Mouse (Mus musculus) heart, embryonic 12.5 days (tissue): ENCODE data around the gene Rnase4. TPM values are rescaled to one million over a fixed set of nuclear protein-coding genes. Genes with fewer than 3 reads are reported as not detected.
A peak's percentile ranks its signal among the peaks of the same experiment; 100 is the strongest.

Experiments
- ATAC-seq: fragments of 200-750 bp; cut with Nextera tagmentation; 2 replicates; pipeline ENCODE4 v1.8.0; 2017; ENCODE audit warnings: moderate TSS enrichment, moderate library complexity; ENCODE audit not compliant: insufficient number of reproducible peaks, low FRiP score
- H3K27ac ChIP-seq: fragments of 300-500 bp; sonication (generic); 2 replicates; pipeline ENCODE4 v1.5.1; 2016; ENCODE audit warnings: mild to moderate bottlenecking, moderate library complexity; ENCODE audit not compliant: poor library complexity, severe bottlenecking
- H3K27me3 ChIP-seq: fragments of 300-500 bp; sonication (generic); replicated peaks from 2 replicates; pipeline ENCODE4 v1.6.1; 2016; ENCODE audit warnings: mild to moderate bottlenecking, moderate library complexity
- H3K36me3 ChIP-seq: fragments of 300-500 bp; sonication (generic); 2 replicates; pipeline ENCODE4 v1.6.1; 2016; ENCODE audit warnings: mild to moderate bottlenecking, moderate library complexity
- H3K4me1 ChIP-seq: fragments of 300-500 bp; sonication (generic); replicated peaks from 2 replicates; pipeline ENCODE4 v1.6.1; 2016; ENCODE audit warnings: mild to moderate bottlenecking
- H3K4me2 ChIP-seq: fragments of 300-500 bp; sonication (generic); 2 replicates; pipeline ENCODE4 v1.6.1; 2016; ENCODE audit warnings: mild to moderate bottlenecking, moderate library complexity
- H3K4me3 ChIP-seq: fragments of 300-500 bp; sonication (generic); 2 replicates; pipeline ENCODE4 v1.5.1; 2016; ENCODE audit warnings: mild to moderate bottlenecking
- H3K9ac ChIP-seq: fragments of 300-500 bp; sonication (generic); 2 replicates; pipeline ENCODE4 v1.6.1; 2016; ENCODE audit warnings: mild to moderate bottlenecking, moderate library complexity
- H3K9me3 ChIP-seq: fragments of 300-500 bp; sonication (generic); replicated peaks from 2 replicates; pipeline ENCODE4 v1.6.1; 2016; ENCODE audit warnings: mild to moderate bottlenecking, moderate library complexity
- WGBS: fragments of 180-500 bp; shearing (Covaris S2); methylation state at CpG from one replicate; pipeline ENCODE4 v1.1.7; 2016; 5-methylcytosine and 5-hydroxymethylcytosine counted together
- polyA plus RNA-seq: library from polyadenylated mRNA; unstranded; fragments of >200 nt; fragmentation: Nextera tagmentation; extraction: Ambion mirVana; gene quantifications from 2 replicates; pipeline ENCODE4 v1.2.1, GENCODE M21; 2016

Rnase4 gene
- polyA plus RNA-seq: 13.7 and 15.0 TPM in 2 replicates

GRCm38 (mm10) chr14:51090921-51091900 lies at the start of gene Rnase4, which contains the start of gene Ang:
Gene Rnase4, plus strand, starts transcription at chr14:51091077.
Gene Ang, plus strand, starts transcription at chr14:51091150.
- H3K9ac ChIP-seq: peak within 1 kb of the TSS; percentile 60
- H3K4me3 ChIP-seq: peak within 1 kb of the TSS; percentile 75
- no peaks in the 10 kb centered on the region for H3K27me3 ChIP-seq
- no peaks in the 10 kb centered on the region for H3K9me3 ChIP-seq
- no peaks in the 10 kb centered on the region for H3K36me3 ChIP-seq
- H3K4me2 ChIP-seq: peak within 1 kb of the TSS; percentile 78
- ATAC-seq: no peak
- peak within 1 kb of the TSS; percentile 80 for H3K27ac ChIP-seq
- 8% methylated on average over 33 of the region's 33 CpGs for WGBS
- peaks cover 4% of the 10 kb centered on the region; the same call in 1 of the 2 replicates for H3K4me1 ChIP-seq

- no peak within 1 kb of the TSS for H3K4me2 ChIP-seq
- no peak within 1 kb of the TSS for H3K9ac ChIP-seq
- 69% methylated on average over 6 of the region's 6 CpGs for WGBS
- H3K27me3 ChIP-seq: no peaks in the 10 kb centered on the region
- no peak for ATAC-seq
- H3K27ac ChIP-seq: no peak within 1 kb of the TSS
- H3K4me1 ChIP-seq: peaks cover 6% of the 10 kb centered on the region
- no peaks in the 10 kb centered on the region for H3K36me3 ChIP-seq
- H3K9me3 ChIP-seq: no peaks in the 10 kb centered on the region
- no peak within 1 kb of the TSS for H3K4me3 ChIP-seq
These were observed 49.1 kb upstream of the Rnase4 start, which contains the start of gene Rnase9 for GRCm38 (mm10) chr14:51041769-51042168. Gene Rnase9, minus strand, starts transcription at chr14:51041869.

- H3K4me1 ChIP-seq: no peaks in the 10 kb centered on the region
- no peaks in the 10 kb centered on the region for H3K36me3 ChIP-seq
- H3K27ac ChIP-seq: no peak overlapping the region
- ATAC-seq: no peak
- H3K4me3 ChIP-seq: no peak overlapping the region
- H3K4me2 ChIP-seq: no peak overlapping the region
- H3K27me3 ChIP-seq: no peaks in the 10 kb centered on the region
- WGBS: 38% methylated on average over 5 of the region's 5 CpGs
- H3K9me3 ChIP-seq: no peaks in the 10 kb centered on the region
- no peak overlapping the region for H3K9ac ChIP-seq
These were observed 43.0 kb upstream of the Rnase4 start for GRCm38 (mm10) chr14:51047846-51048245.

- no peak within 1 kb of the TSS for H3K9ac ChIP-seq
- H3K27me3 ChIP-seq: no peaks in the 10 kb centered on the region
- WGBS: 76% methylated on average over 2 of the region's 2 CpGs
- 0 out of 2 replicates have a peak, but pooled peaks cover 3% of the 10 kb centered on the region for H3K4me1 ChIP-seq
- H3K36me3 ChIP-seq: no peaks in the 10 kb centered on the region
- H3K4me3 ChIP-seq: no peak within 1 kb of the TSS
- no peaks in the 10 kb centered on the region for H3K9me3 ChIP-seq
- ATAC-seq: no peak
- H3K4me2 ChIP-seq: no peak within 1 kb of the TSS
- no peak within 1 kb of the TSS for H3K27ac ChIP-seq
These were observed 40.8 kb upstream of the Rnase4 start, which contains the start of gene Rnase11 for GRCm38 (mm10) chr14:51050063-51050462. Gene Rnase11, minus strand, starts transcription at chr14:51050163.

- Histone ChIP-seq H3K9ac (no peak overlapping the region), H3K4me1 (peaks cover 4% of the 10 kb centered on the region; the same call in 1 of the 2 replicates), H3K27ac (no peak overlapping the region), H3K4me2 (no peak overlapping the region), H3K4me3 (no peak overlapping the region), H3K27me3 (no peaks in the 10 kb centered on the region), H3K9me3 (no peaks in the 10 kb centered on the region), H3K36me3 (no peaks in the 10 kb centered on the region)
- no peak; the same call in 1 of the 2 replicates for ATAC-seq
- 55% methylated on average over 5 of the region's 5 CpGs for WGBS
These were observed 38.9 kb upstream of the Rnase4 start for GRCm38 (mm10) chr14:51051941-51052340.

- no peak for ATAC-seq
- Histone ChIP-seq H3K4me2 (no peak overlapping the region), H3K36me3 (no peaks in the 10 kb centered on the region)
These were observed 37.7 kb upstream of the Rnase4 start for GRCm38 (mm10) chr14:51053176-51053575.

GRCm38 (mm10) chr14:51054243-51055237 lies 36.3 kb upstream of the Rnase4 start:
- Histone ChIP-seq H3K27me3 (no peaks in the 10 kb centered on the region), H3K27ac (no peak overlapping the region), H3K4me2 (no peak overlapping the region), H3K4me3 (no peak overlapping the region), H3K9ac (no peak overlapping the region), H3K9me3 (no peaks in the 10 kb centered on the region), H3K4me1 (peaks cover 13% of the 10 kb centered on the region), H3K36me3 (no peaks in the 10 kb centered on the region)
- 0 out of 2 replicates have a peak, but pooled peaks have one; percentile 4 for ATAC-seq
- 66% methylated on average over 13 of the region's 13 CpGs for WGBS

More at GRCm38 (mm10) chr14:51053176-51053575, 37.7 kb upstream of the Rnase4 start:
- H3K4me1 ChIP-seq: peaks cover 11% of the 10 kb centered on the region
- WGBS: 77% methylated on average over 5 of the region's 5 CpGs
- no peaks in the 10 kb centered on the region for H3K9me3 ChIP-seq
- no peak overlapping the region for H3K27ac ChIP-seq
- H3K9ac ChIP-seq: no peak overlapping the region
- H3K4me3 ChIP-seq: no peak overlapping the region
- H3K27me3 ChIP-seq: no peaks in the 10 kb centered on the region

GRCm38 (mm10) chr14:51057401-51057831 lies 33.5 kb upstream of the Rnase4 start, which contains the start of gene Rnase12:
Gene Rnase12, minus strand, starts transcription at chr14:51057661.
- Histone ChIP-seq H3K9ac (no peak within 1 kb of the TSS), H3K4me2 (no peak within 1 kb of the TSS), H3K4me3 (no peak within 1 kb of the TSS), H3K9me3 (no peaks in the 10 kb centered on the region), H3K27ac (no peak within 1 kb of the TSS), H3K4me1 (peaks cover 16% of the 10 kb centered on the region), H3K36me3 (no peaks in the 10 kb centered on the region), H3K27me3 (no peaks in the 10 kb centered on the region)
- ATAC-seq: 0 out of 2 replicates have a peak, but pooled peaks have one; percentile 62
- 39% methylated on average over 9 of the region's 9 CpGs for WGBS

- Histone ChIP-seq H3K4me1 (peaks cover 16% of the 10 kb centered on the region), H3K9me3 (no peaks in the 10 kb centered on the region), H3K36me3 (no peaks in the 10 kb centered on the region), H3K4me2 (no peak overlapping the region), H3K27ac (no peak overlapping the region), H3K27me3 (no peaks in the 10 kb centered on the region), H3K4me3 (no peak overlapping the region), H3K9ac (no peak overlapping the region)
- ATAC-seq: no peak
- 85% methylated on average over 5 of the region's 5 CpGs for WGBS
These were observed 30.1 kb upstream of the Rnase4 start for GRCm38 (mm10) chr14:51060761-51061160.

GRCm38 (mm10) chr14:51068956-51069355 lies 21.9 kb upstream of the Rnase4 start:
- no peak overlapping the region for H3K9ac ChIP-seq
- 0 out of 2 replicates have a peak, but pooled peaks cover 5% of the 10 kb centered on the region for H3K4me1 ChIP-seq
- no peak overlapping the region for H3K4me2 ChIP-seq
- 83% methylated on average over 5 of the region's 5 CpGs for WGBS
- no peak for ATAC-seq
- 0 out of 2 replicates have a peak, but pooled peaks cover 4% of the 10 kb centered on the region for H3K27me3 ChIP-seq
- H3K36me3 ChIP-seq: no peaks in the 10 kb centered on the region
- H3K27ac ChIP-seq: no peak overlapping the region
- no peak overlapping the region for H3K4me3 ChIP-seq
- H3K9me3 ChIP-seq: no peaks in the 10 kb centered on the region
